Mouse (Mus musculus): ENCODE data around the gene Gm9603. TPM values are rescaled to one million over a fixed set of nuclear protein-coding genes. Genes with fewer than 3 reads are reported as not detected.
"Not testable (repeated sequence)": the region's sequence is repeated elsewhere in the genome, so short reads cannot be mapped to it uniquely, and the experiment has no call there.

Gene Gm9603
- not detected in 2 replicates for polyA plus RNA-seq (2012; rRNA removed)

- not testable (repeated sequence) for H3K36me3 ChIP-seq (ENCODE audit: control insufficient read depth, insufficient read depth, low read length); H3K27me3 ChIP-seq (ENCODE audit: control insufficient read depth, insufficient read depth, low read length); DNase-seq (ENCODE audit: low read depth in 1 of 2, low spot score in 2 of 2); H3K4me1 ChIP-seq (ENCODE audit: control insufficient read depth, insufficient read depth, insufficient read length); H3K27ac ChIP-seq (ENCODE audit: insufficient read depth, low read length); H3K4me3 ChIP-seq (ENCODE audit: extremely low read depth, insufficient read depth, insufficient read length)
- no CpG with 5 or more reads among the region's 2 CpGs for WGBS
Observed at GRCm38 (mm10) chr14:5687357-5687756, at the start of gene Gm9603. TSS of gene Gm9603 (minus strand) at chr14:5687457.

GRCm38 (mm10) chr14:5632928-5633327 lies 54.3 kb downstream of the Gm9603 start, which contains the start of gene Gm8265:
TSS of gene Gm8265 (minus strand) at chr14:5633028.
- H3K27me3 ChIP-seq (ENCODE audit: control insufficient read depth, insufficient read depth, low read length); H3K4me3 ChIP-seq (ENCODE audit: extremely low read depth, insufficient read depth, insufficient read length); DNase-seq (ENCODE audit: low read depth in 1 of 2, low spot score in 2 of 2); H3K4me1 ChIP-seq (ENCODE audit: control insufficient read depth, insufficient read depth, insufficient read length); H3K36me3 ChIP-seq (ENCODE audit: control insufficient read depth, insufficient read depth, low read length); H3K27ac ChIP-seq (ENCODE audit: insufficient read depth, low read length): not testable (repeated sequence)
- no CpG with 5 or more reads among the region's 1 CpGs for WGBS

Other genes starting within 250 kb of the Gm9603 start
- gene Gm3194, start 232.0 kb downstream of the Gm9603 start, polyA plus RNA-seq (2012; rRNA removed), result 0.09 TPM in 2 replicates
- not detected in 2 replicates for gene Gm8246, start 209.6 kb downstream of the Gm9603 start, polyA plus RNA-seq (2012; rRNA removed)
- gene Gm3187, start 203.2 kb downstream of the Gm9603 start, polyA plus RNA-seq (2012; rRNA removed), result not detected in 2 replicates
- not detected in 2 replicates for gene Gm3488, start 185.8 kb downstream of the Gm9603 start, polyA plus RNA-seq (2012; rRNA removed)
- not detected in 2 replicates for gene Gm3532, start 149.0 kb downstream of the Gm9603 start, polyA plus RNA-seq (2012; rRNA removed)
- not detected in 2 replicates for gene Gm8265, start 54.4 kb downstream of the Gm9603 start, polyA plus RNA-seq (2012; rRNA removed)
- 0.19 and 0.32 TPM in 2 replicates for gene Gm3373, start 54.1 kb upstream of the Gm9603 start, polyA plus RNA-seq (2012; rRNA removed)
- 0.09 TPM in 2 replicates for gene Gm3383, start 120.5 kb upstream of the Gm9603 start, polyA plus RNA-seq (2012; rRNA removed)
- not detected in 2 replicates for gene Gm3424, start 142.9 kb upstream of the Gm9603 start, polyA plus RNA-seq (2012; rRNA removed)
- 0.06 TPM in 1 of 2 replicates, not detected in the other for gene Gm8237, start 192.9 kb upstream of the Gm9603 start, polyA plus RNA-seq (2012; rRNA removed)

Measured in spleen, adult 2 months (tissue).